Comparison of ENCODE assay signal across 21 mouse cellular contexts in genomic region chr11:29744760-29745430, GRCm38 (mm10). TPM values are rescaled to one million over a fixed set of nuclear protein-coding genes. Genes with fewer than 3 reads are reported as not detected.
DNase-seq lines count a peak whose midpoint lies in the region; ATAC-seq and TF ChIP-seq lines count a peak whose summit lies in the region.
"Had no signal": no experiment of that assay in that cellular context is flagged by ENCODE, and none has a peak within 500 bp of the region (broad histone marks: within the 10 kb centered on the region; RNA-seq: fewer than 3 reads in every experiment).

No protein-coding gene starts in this region.

- H3K27ac ChIP-seq in hindbrain, embryonic 14.5 days, result no peak overlapping the region
- no peak overlapping the region for H3K27ac ChIP-seq in hindbrain, embryonic 10.5 days
- H3K27ac ChIP-seq in forebrain, postnatal 0 days (ENCODE audit: low read depth, low read length), result no peak overlapping the region
- H3K27ac ChIP-seq in neural tube, embryonic 13.5 days (replicated peaks), result no peak overlapping the region; the same call in 1 of the 2 replicates
- H3K27ac ChIP-seq: embryonic facial prominence, embryonic 15.5 days; heart, adult 2 months; heart, embryonic 15.5 days; liver, embryonic 15.5 days; stomach, embryonic 15.5 days had no signal

- 87% methylated on average over 5 of the region's 5 CpGs for WGBS in hindbrain, embryonic 14.5 days
- WGBS in hindbrain, embryonic 10.5 days, result 91% methylated on average over 5 of the region's 5 CpGs
- WGBS in forebrain, postnatal 0 days, result 65% methylated on average over 5 of the region's 5 CpGs
- WGBS in neural tube, embryonic 13.5 days, result 82% methylated on average over 5 of the region's 5 CpGs

- peaks cover 81% of the 10 kb centered on the region for H3K36me3 ChIP-seq in hindbrain, embryonic 14.5 days (replicated peaks; ENCODE audit: control insufficient read depth, insufficient read depth)
- H3K36me3 ChIP-seq in hindbrain, embryonic 10.5 days, result peaks cover 81% of the 10 kb centered on the region
- H3K36me3 ChIP-seq in forebrain, postnatal 0 days (ENCODE audit: insufficient read depth), result peaks cover 43% of the 10 kb centered on the region
- H3K36me3 ChIP-seq in neural tube, embryonic 13.5 days, result peaks cover 72% of the 10 kb centered on the region

- ATAC-seq in hindbrain, embryonic 14.5 days (ENCODE audit: low FRiP score), result peak; percentile 77; the same call in 1 of the 2 replicates
- ATAC-seq in forebrain, postnatal 0 days, result peak; percentile 66
- 0 out of 2 replicates have a peak, but pooled peaks have one; percentile 38 for ATAC-seq in neural tube, embryonic 13.5 days (ENCODE audit: low read depth)
- ATAC-seq: CD4-positive, CD25-positive, alpha-beta regulatory T cell, adult 4 months; lung, postnatal 0 days had no signal

- no peaks in the 10 kb centered on the region for H3K4me1 ChIP-seq in hindbrain, embryonic 14.5 days (replicated peaks; ENCODE audit: control insufficient read depth, insufficient read depth, low read length)
- H3K4me1 ChIP-seq in hindbrain, embryonic 10.5 days (replicated peaks), result no peaks in the 10 kb centered on the region
- H3K4me1 ChIP-seq in forebrain, postnatal 0 days (ENCODE audit: insufficient read depth), result no peaks in the 10 kb centered on the region
- no peaks in the 10 kb centered on the region for H3K4me1 ChIP-seq in neural tube, embryonic 13.5 days (replicated peaks)
- H3K4me1 ChIP-seq: embryonic facial prominence, embryonic 15.5 days; liver, embryonic 15.5 days; stomach, embryonic 15.5 days had no signal

- no peak for TF ChIP-seq CTCF in forebrain, postnatal 0 days (IDR thresholded peaks at IDR 0.05; ENCODE audit: low read depth)

- no peak overlapping the region for H3K4me2 ChIP-seq in hindbrain, embryonic 14.5 days (replicated peaks)
- H3K4me2 ChIP-seq in forebrain, postnatal 0 days (ENCODE audit: low read depth), result no peak overlapping the region
- no peak overlapping the region for H3K4me2 ChIP-seq in neural tube, embryonic 13.5 days
- H3K4me2 ChIP-seq: embryonic facial prominence, embryonic 15.5 days; heart, embryonic 15.5 days; liver, embryonic 15.5 days; stomach, embryonic 15.5 days had no signal

- no peaks in the 10 kb centered on the region for H3K9me3 ChIP-seq in hindbrain, embryonic 14.5 days (ENCODE audit: control insufficient read depth, low read length)
- H3K9me3 ChIP-seq in hindbrain, embryonic 10.5 days, result no peaks in the 10 kb centered on the region
- no peaks in the 10 kb centered on the region for H3K9me3 ChIP-seq in forebrain, postnatal 0 days (ENCODE audit: low read length)
- no peaks in the 10 kb centered on the region for H3K9me3 ChIP-seq in neural tube, embryonic 13.5 days
- H3K9me3 ChIP-seq: embryonic facial prominence, embryonic 15.5 days; G1E; heart, embryonic 15.5 days; liver, embryonic 15.5 days; stomach, embryonic 15.5 days had no signal

- H3K9ac ChIP-seq in hindbrain, embryonic 14.5 days, result no peak overlapping the region
- H3K9ac ChIP-seq in forebrain, postnatal 0 days, result no peak overlapping the region
- H3K9ac ChIP-seq in neural tube, embryonic 13.5 days, result no peak overlapping the region
- H3K9ac ChIP-seq: embryonic facial prominence, embryonic 15.5 days; heart, embryonic 15.5 days; liver, embryonic 15.5 days; stomach, embryonic 15.5 days had no signal

- no peak overlapping the region for H3K4me3 ChIP-seq in hindbrain, embryonic 14.5 days (replicated peaks; ENCODE audit: low read length)
- no peak overlapping the region for H3K4me3 ChIP-seq in hindbrain, embryonic 10.5 days
- no peak overlapping the region for H3K4me3 ChIP-seq in forebrain, postnatal 0 days (ENCODE audit: low read depth, low read length)
- no peak overlapping the region for H3K4me3 ChIP-seq in neural tube, embryonic 13.5 days
- H3K4me3 ChIP-seq: embryonic facial prominence, embryonic 15.5 days; heart, adult 2 months; heart, embryonic 15.5 days; liver, embryonic 15.5 days; stomach, embryonic 15.5 days had no signal

- no peak for DNase-seq in hindbrain, embryonic 14.5 days (ENCODE audit: low spot score)
- DNase-seq in hindbrain, embryonic 10.5 days (ENCODE audit: low spot score), result no peak
- DNase-seq in brain, embryonic 18.5 days (ENCODE audit: low read depth, low spot score), result peak; percentile 16
- no peak for DNase-seq in forebrain, postnatal 0 days
- no peak for DNase-seq in cerebellum, postnatal 36 days
- DNase-seq in B cell, adult 2 months, result no peak
- DNase-seq: gastrocnemius, postnatal 10 days; heart, adult 2 months; kidney, adult 18-20 months; kidney, postnatal 10 days; layer of hippocampus, adult 9-11 months; right cerebral cortex, postnatal 14 days; thymus, adult 2 months had no signal

- no peaks in the 10 kb centered on the region for H3K27me3 ChIP-seq in hindbrain, embryonic 14.5 days (ENCODE audit: control insufficient read depth, insufficient read depth, low read length)
- no peaks in the 10 kb centered on the region for H3K27me3 ChIP-seq in hindbrain, embryonic 10.5 days (ENCODE audit: insufficient read depth, poor library complexity, severe bottlenecking)
- no peaks in the 10 kb centered on the region for H3K27me3 ChIP-seq in forebrain, postnatal 0 days (ENCODE audit: insufficient read depth, low read length)
- H3K27me3 ChIP-seq in neural tube, embryonic 13.5 days, result no peaks in the 10 kb centered on the region
- H3K27me3 ChIP-seq: embryonic facial prominence, embryonic 15.5 days; heart, embryonic 15.5 days; liver, embryonic 15.5 days; stomach, embryonic 15.5 days had no signal

RNA-seq across cellular contexts. Expression of gene Rtn4, which starts 52.1 kb away (rescaled TPM):
- 112 and 120 TPM in 2 replicates for polyA plus RNA-seq in hindbrain, embryonic 14.5 days (2014; fragmentation: Nextera tagmentation; extraction: Ambion mirVana)
- polyA plus RNA-seq in hindbrain, embryonic 10.5 days (2016; fragmentation: Nextera tagmentation; extraction: Ambion mirVana), result 66.5 and 67.1 TPM in 2 replicates
- 388 and 400 TPM in 2 replicates for total RNA-seq in forebrain, postnatal 0 days (2014; rRNA removed)
- polyA plus RNA-seq in forebrain, postnatal 0 days (2015; fragmentation: Nextera tagmentation; extraction: Ambion mirVana), result 149 and 167 TPM in 2 replicates
- polyA plus RNA-seq in neural tube, embryonic 13.5 days (2015; fragmentation: Nextera tagmentation; extraction: Ambion mirVana), result 115 and 118 TPM in 2 replicates
